Mouse (Mus musculus) monocyte, adult 59 days (primary cell): ENCODE results near the gene Olfr922. TPM values are rescaled to one million over a fixed set of nuclear protein-coding genes. Genes with fewer than 3 reads are reported as not detected.

Experiments used
- total RNA-seq, 2 experiments: library from RNA; stranded (reverse); gene quantifications; one replicate each; pipeline ENCODE4 v1.2.4; 2023

Gene Olfr922
- total RNA-seq: not detected

DNA sequence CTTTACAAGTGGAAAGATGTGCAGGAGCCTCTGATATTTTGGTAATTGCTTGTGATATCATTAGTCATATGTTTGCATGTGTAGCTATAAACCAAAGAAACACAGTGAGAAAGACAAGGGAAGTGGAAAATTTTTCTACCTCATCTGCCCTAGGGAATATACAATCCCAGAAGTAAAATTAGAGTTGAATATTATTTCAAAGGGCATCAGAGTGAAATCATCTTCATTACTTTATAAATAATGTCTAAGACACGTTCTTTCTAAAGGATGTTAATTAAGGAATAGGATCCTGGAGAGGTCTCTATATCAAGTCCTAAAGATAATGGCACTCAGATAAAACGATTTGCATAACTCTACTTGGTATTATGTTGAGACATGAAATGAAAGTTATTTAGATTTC is at the start of gene Olfr922:
Gene Olfr922 (plus strand): TSS at position 301 of the 400 bp plus-strand sequence.

GRCm38 (mm10) chr9:38772768-38773167 is 41.6 kb upstream of the Olfr922 start, which contains the start of gene Olfr921:
Gene Olfr921, plus strand, starts transcription at chr9:38773068.

DNA sequence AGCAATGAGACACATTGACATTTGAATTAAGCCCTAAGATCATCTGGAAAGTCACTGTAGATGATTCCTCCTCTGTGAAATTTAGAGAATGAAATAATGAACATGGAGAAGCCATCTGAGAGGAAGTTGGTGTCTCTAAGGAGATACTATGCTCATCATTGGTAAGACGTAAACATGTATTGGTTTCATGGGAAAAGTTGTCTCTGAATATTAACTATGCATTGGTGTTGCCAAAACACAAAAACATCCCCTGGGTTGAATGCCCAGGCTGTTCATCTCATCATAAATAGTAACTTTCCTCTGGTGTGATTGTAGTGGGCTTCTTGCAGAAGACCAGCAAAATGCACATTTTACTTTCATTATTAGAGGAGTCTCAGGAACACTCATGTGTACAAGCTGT is 11.8 kb downstream of the Olfr922 start, which contains the start of gene Olfr923:
Gene Olfr923 (plus strand): TSS at position 301 of the 400 bp plus-strand sequence.

GRCm38 (mm10) chr9:38844149-38844548 is 29.7 kb downstream of the Olfr922 start, which contains the start of gene Olfr924:
Gene Olfr924, plus strand, starts transcription at chr9:38844449.

GRCm38 (mm10) chr9:38854760-38855159 is 40.3 kb downstream of the Olfr922 start, which contains the start of gene Olfr26:
Gene Olfr26, plus strand, starts transcription at chr9:38855060.

Other genes with a start within 250 kb of the Olfr922 start
- not detected for gene Olfr912, start 234.4 kb upstream of the Olfr922 start, total RNA-seq
- gene Olfr913, start 221.9 kb upstream of the Olfr922 start, total RNA-seq: not detected
- gene Olfr914, start 209.5 kb upstream of the Olfr922 start, total RNA-seq: not detected
- not detected for gene Olfr916, start 154.7 kb upstream of the Olfr922 start, total RNA-seq
- not detected for gene Olfr917, start 148.8 kb upstream of the Olfr922 start, total RNA-seq
- gene Olfr918, start 140.0 kb upstream of the Olfr922 start, total RNA-seq: not detected
- gene Olfr919, start 110.9 kb upstream of the Olfr922 start, total RNA-seq: not detected
- gene Vwa5a, start 96.3 kb upstream of the Olfr922 start, total RNA-seq: 10 to 100 TPM; 72.6 to 77.7 TPM
- under 1 TPM; 0.67 to 0.84 TPM for gene Olfr920, start 62.3 kb upstream of the Olfr922 start, total RNA-seq
- gene Olfr921, start 41.5 kb upstream of the Olfr922 start, total RNA-seq: not detected
- not detected for gene Olfr923, start 11.9 kb downstream of the Olfr922 start, total RNA-seq
- gene Olfr924, start 29.8 kb downstream of the Olfr922 start, total RNA-seq: not detected
- not detected for gene Olfr26, start 40.4 kb downstream of the Olfr922 start, total RNA-seq
- gene Olfr926, start 62.5 kb downstream of the Olfr922 start, total RNA-seq: not detected
- not detected for gene Olfr930, start 115.2 kb downstream of the Olfr922 start, total RNA-seq
- gene Olfr933, start 157.7 kb downstream of the Olfr922 start, total RNA-seq: not detected
- gene Olfr934, start 173.7 kb downstream of the Olfr922 start, total RNA-seq: not detected
- gene Olfr935, start 185.1 kb downstream of the Olfr922 start, total RNA-seq: not detected
- gene Olfr146, start 208.8 kb downstream of the Olfr922 start, total RNA-seq: not detected